Mouse (Mus musculus): ENCODE results near the gene Runx1.

DNA sequence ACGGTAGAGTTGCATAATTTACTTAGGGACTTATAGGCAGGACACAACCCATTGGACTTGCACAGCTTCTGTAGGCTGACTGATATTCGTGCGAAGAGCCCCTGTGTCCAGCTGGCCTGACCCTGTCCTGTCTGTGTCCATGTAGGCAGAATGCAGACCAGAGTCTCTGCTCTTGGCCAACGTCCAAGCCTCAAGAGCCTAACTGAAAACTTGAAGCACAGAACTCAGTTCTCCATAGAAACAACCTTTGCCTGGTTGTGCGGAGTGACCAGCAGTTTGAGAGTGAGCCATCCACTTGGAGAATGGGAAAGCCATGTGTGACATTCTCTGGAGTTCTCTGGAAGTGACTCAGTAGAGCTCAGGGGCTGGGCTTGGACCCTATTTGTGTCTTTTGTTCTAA, 149.3 kb downstream of the Runx1 start:
- TF ChIP-seq EP300 (IDR thresholded peaks at IDR 0.05; ENCODE audit: low read depth) (no peak), CTCF (IDR thresholded peaks at IDR 0.05; ENCODE audit: low read depth) (no peak)

Measured in liver, postnatal 0 days (tissue).